9 mouse cellular contexts compared by ENCODE assay signal in the genomic region with DNA sequence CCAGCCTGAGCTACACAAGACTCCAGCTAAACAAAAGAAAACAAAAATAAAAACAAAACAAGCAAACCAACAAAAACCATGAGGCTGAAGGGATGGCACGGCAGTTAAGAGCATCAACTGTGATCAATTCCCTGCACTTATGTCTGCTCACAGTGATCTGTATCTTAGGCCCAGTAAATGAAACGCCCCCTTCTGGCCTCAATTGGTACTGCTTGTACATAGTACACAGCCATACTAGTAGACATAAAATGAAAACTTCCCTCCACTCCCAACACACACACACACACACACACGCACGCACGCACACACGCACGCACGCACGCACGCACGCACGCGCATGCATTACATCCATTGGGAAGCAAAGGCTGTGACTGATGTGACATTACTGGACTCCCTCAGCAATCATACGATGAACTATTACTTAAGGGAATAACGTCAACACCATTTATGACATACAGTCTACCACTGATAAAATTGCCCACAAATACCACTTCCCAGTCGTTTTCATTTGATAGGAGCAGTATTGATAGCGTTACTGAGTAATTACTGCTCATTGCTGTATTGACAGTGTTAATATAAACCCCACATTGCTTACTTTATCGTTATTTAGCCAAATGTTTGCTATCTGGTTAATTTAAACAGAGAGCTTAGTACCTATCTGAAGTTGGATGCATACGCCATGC.
A peak's percentile ranks its signal among the peaks of the same experiment; 100 is the strongest.
DNase-seq lines count a peak whose midpoint lies in the region; ATAC-seq and TF ChIP-seq lines count a peak whose summit lies in the region.
"Had no signal": no experiment of that assay in that cellular context is flagged by ENCODE, and none has a peak within 500 bp of the region (broad histone marks: within the 10 kb centered on the region; RNA-seq: fewer than 3 reads in every experiment).

No protein-coding gene starts in this region.

- H3K4me2 ChIP-seq in forebrain, embryonic 14.5 days (ENCODE audit: low read length) = no peak overlapping the region
- no peak overlapping the region for H3K4me2 ChIP-seq in forebrain, embryonic 11.5 days (ENCODE audit: low read depth, low read length, severe bottlenecking)
- no peak overlapping the region for H3K4me2 ChIP-seq in lung, postnatal 0 days (replicated peaks; ENCODE audit: low read depth, low read length)
- H3K4me2 ChIP-seq in liver, postnatal 0 days (ENCODE audit: low read depth, low read length) = no peak overlapping the region
- H3K4me2 ChIP-seq: liver, embryonic 15.5 days had no signal

- H3K27ac ChIP-seq in forebrain, embryonic 14.5 days (ENCODE audit: low read depth, low read length) = no peak overlapping the region
- H3K27ac ChIP-seq in forebrain, embryonic 11.5 days (ENCODE audit: low read depth, low read length) = no peak overlapping the region
- no peak overlapping the region for H3K27ac ChIP-seq in lung, postnatal 0 days (ENCODE audit: low read length)
- no peak overlapping the region for H3K27ac ChIP-seq in liver, postnatal 0 days (ENCODE audit: low read depth)
- H3K27ac ChIP-seq: liver, embryonic 15.5 days had no signal

- intact Hi-C loops in left cerebral cortex, postnatal 14 days (cut with DNase I) = no loop called here

- peak; percentile 20 for DNase-seq in forebrain, embryonic 14.5 days (ENCODE audit: low spot score)
- no peak for DNase-seq in forebrain, embryonic 11.5 days (ENCODE audit: low spot score)
- no peak for DNase-seq in lung, postnatal 0 days (ENCODE audit: low spot score)
- DNase-seq in lung, postnatal 25 days (ENCODE audit: low spot score) = no peak
- DNase-seq in liver, postnatal 0 days = peak; percentile 48
- DNase-seq in thymus, postnatal 10 days (ENCODE audit: low spot score in 2 of 2) = peak; percentile 15 to 62
- DNase-seq in adrenal gland, adult 18-20 months (ENCODE audit: low spot score in 2 of 2) = no peak
- DNase-seq in left cerebral cortex, postnatal 14 days (ENCODE audit: low spot score in 2 of 2) = no peak

- WGBS in forebrain, embryonic 14.5 days = 91% methylated on average over 19 of the region's 19 CpGs
- 88% methylated on average over 19 of the region's 19 CpGs for WGBS in forebrain, embryonic 11.5 days
- 84% methylated on average over 19 of the region's 19 CpGs for WGBS in lung, postnatal 0 days
- 76% methylated on average over 19 of the region's 19 CpGs for WGBS in liver, postnatal 0 days (ENCODE audit: insufficient replicate concordance)

- H3K9me3 ChIP-seq in forebrain, embryonic 14.5 days (replicated peaks; ENCODE audit: control insufficient read depth, low read length) = no peaks in the 10 kb centered on the region
- H3K9me3 ChIP-seq in forebrain, embryonic 11.5 days (ENCODE audit: control insufficient read depth, low read length) = no peaks in the 10 kb centered on the region
- no peaks in the 10 kb centered on the region for H3K9me3 ChIP-seq in lung, postnatal 0 days (ENCODE audit: low read length)
- H3K9me3 ChIP-seq in liver, postnatal 0 days (ENCODE audit: low read length) = no peaks in the 10 kb centered on the region
- H3K9me3 ChIP-seq: liver, embryonic 15.5 days had no signal

- H3K9ac ChIP-seq in forebrain, embryonic 14.5 days (ENCODE audit: low read length) = no peak overlapping the region
- no peak overlapping the region for H3K9ac ChIP-seq in forebrain, embryonic 11.5 days (ENCODE audit: low read length)
- no peak overlapping the region for H3K9ac ChIP-seq in lung, postnatal 0 days (replicated peaks; ENCODE audit: low read depth)
- H3K9ac ChIP-seq in liver, postnatal 0 days (replicated peaks) = no peak overlapping the region
- H3K9ac ChIP-seq: liver, embryonic 15.5 days had no signal

- H3K36me3 ChIP-seq in forebrain, embryonic 14.5 days (ENCODE audit: control insufficient read depth, insufficient read depth, low read length) = no peaks in the 10 kb centered on the region
- no peaks in the 10 kb centered on the region for H3K36me3 ChIP-seq in forebrain, embryonic 11.5 days (ENCODE audit: control insufficient read depth, insufficient read depth, low read length)
- no peaks in the 10 kb centered on the region for H3K36me3 ChIP-seq in lung, postnatal 0 days (ENCODE audit: insufficient read depth, low read length)
- H3K36me3 ChIP-seq in liver, postnatal 0 days (replicated peaks; ENCODE audit: insufficient read depth, low read length) = no peaks in the 10 kb centered on the region
- H3K36me3 ChIP-seq: liver, embryonic 15.5 days had no signal

- H3K27me3 ChIP-seq in forebrain, embryonic 14.5 days (replicated peaks; ENCODE audit: control insufficient read depth, insufficient read depth, low read length) = no peaks in the 10 kb centered on the region
- no peaks in the 10 kb centered on the region for H3K27me3 ChIP-seq in forebrain, embryonic 11.5 days (ENCODE audit: control insufficient read depth, insufficient read depth, low read length)
- no peaks in the 10 kb centered on the region for H3K27me3 ChIP-seq in lung, postnatal 0 days (replicated peaks; ENCODE audit: insufficient read depth, low read length)
- no peaks in the 10 kb centered on the region for H3K27me3 ChIP-seq in liver, postnatal 0 days (ENCODE audit: insufficient read depth, low read length)
- H3K27me3 ChIP-seq: liver, embryonic 15.5 days had no signal

- no peak for ATAC-seq in forebrain, embryonic 14.5 days
- no peak for ATAC-seq in forebrain, embryonic 11.5 days (replicated peaks; ENCODE audit: low FRiP score)
- no peak for ATAC-seq in lung, postnatal 0 days
- no peak for ATAC-seq in liver, postnatal 0 days

- TF ChIP-seq EP300 in lung, postnatal 0 days (IDR thresholded peaks at IDR 0.05) = no peak
- no peak for TF ChIP-seq EP300 in liver, postnatal 0 days (IDR thresholded peaks at IDR 0.05; ENCODE audit: low read depth)

- TF ChIP-seq CTCF in lung, postnatal 0 days (IDR thresholded peaks at IDR 0.05) = peak; percentile 59
- peak; percentile 68 for TF ChIP-seq CTCF in liver, postnatal 0 days (IDR thresholded peaks at IDR 0.05; ENCODE audit: low read depth)

- peaks cover 7% of the 10 kb centered on the region; the same call in 1 of the 2 replicates for H3K4me1 ChIP-seq in forebrain, embryonic 14.5 days (ENCODE audit: control insufficient read depth, insufficient read depth, low read length)
- H3K4me1 ChIP-seq in forebrain, embryonic 11.5 days (replicated peaks; ENCODE audit: control insufficient read depth, insufficient read depth, low read length) = no peaks in the 10 kb centered on the region
- no peaks in the 10 kb centered on the region; the same call in 1 of the 2 replicates for H3K4me1 ChIP-seq in lung, postnatal 0 days (ENCODE audit: insufficient read depth, low read depth, low read length)
- no peaks in the 10 kb centered on the region for H3K4me1 ChIP-seq in liver, postnatal 0 days (ENCODE audit: insufficient read depth)

- no peak overlapping the region for H3K4me3 ChIP-seq in forebrain, embryonic 14.5 days (ENCODE audit: low read depth, low read length)
- no peak overlapping the region for H3K4me3 ChIP-seq in forebrain, embryonic 11.5 days (ENCODE audit: low read depth, low read length)
- no peak overlapping the region for H3K4me3 ChIP-seq in lung, postnatal 0 days (ENCODE audit: low read depth, low read length)
- H3K4me3 ChIP-seq in liver, postnatal 0 days (ENCODE audit: low read depth, low read length) = no peak overlapping the region
- H3K4me3 ChIP-seq: liver, embryonic 15.5 days had no signal

Comparison
In these comparisons a context has a peak if more than half of its experiments do, and no peak if none do; other contexts are left out.
1. DNase-seq: peak in forebrain, embryonic 14.5 days (single experiment), liver, postnatal 0 days (single experiment) and thymus, postnatal 10 days (2 of 2); none in forebrain, embryonic 11.5 days (single experiment), lung, postnatal 0 days (single experiment), lung, postnatal 25 days (single experiment), adrenal gland, adult 18-20 months (0 of 2) and left cerebral cortex, postnatal 14 days (0 of 2).